Mouse (Mus musculus) ES-E14 (cell line): ENCODE data around the gene Srr.

Experiments
- HCFC1 ChIP-seq: IDR thresholded peaks from 2 replicates; pipeline ENCODE4 v1.6.1; 2012; ENCODE audit warnings: low read length, inconsistent platforms, borderline replicate concordance; ENCODE audit not compliant: insufficient read depth
- ZC3H11A ChIP-seq: IDR thresholded peaks from 2 replicates; pipeline ENCODE4 v1.6.1; 2012; ENCODE audit warnings: low read depth, mild to moderate bottlenecking, inconsistent platforms, low read length, borderline replicate concordance
- ZNF384 ChIP-seq: IDR thresholded peaks from 2 replicates; pipeline ENCODE4 v1.6.1; 2012; ENCODE audit warnings: low read depth, low read length, inconsistent platforms

- no peak for TF ChIP-seq ZC3H11A
- TF ChIP-seq HCFC1: no peak
- TF ChIP-seq ZNF384: no peak
Observed at GRCm38 (mm10) chr11:74965516-74965915, 39.8 kb upstream of the Srr start.
